Mouse (Mus musculus) activated CD4-positive, CD25-positive, alpha-beta regulatory T cell, adult 4 months (primary cell): Measurements from ENCODE around the gene Pdpk1. TPM values are rescaled to one million over a fixed set of nuclear protein-coding genes. Genes with fewer than 3 reads are reported as not detected.

Experiments used
- ATAC-seq: one replicate; pipeline ENCODE4 v1.8.0; 2017
- polyA plus RNA-seq, 2 experiments: library from polyadenylated mRNA; unstranded; fragments of 100-300 nt; shearing (Covaris generic); gene quantifications; one replicate each; pipeline ENCODE4 v1.2.1; 2017

Pdpk1 gene
- polyA plus RNA-seq, 2 experiments from 2014 or later, result 43.3 to 47.7 TPM

- ATAC-seq, result no peak
Observed at GRCm38 (mm10) chr17:24035087-24035486, 115.6 kb downstream of the Pdpk1 start.

DNA sequence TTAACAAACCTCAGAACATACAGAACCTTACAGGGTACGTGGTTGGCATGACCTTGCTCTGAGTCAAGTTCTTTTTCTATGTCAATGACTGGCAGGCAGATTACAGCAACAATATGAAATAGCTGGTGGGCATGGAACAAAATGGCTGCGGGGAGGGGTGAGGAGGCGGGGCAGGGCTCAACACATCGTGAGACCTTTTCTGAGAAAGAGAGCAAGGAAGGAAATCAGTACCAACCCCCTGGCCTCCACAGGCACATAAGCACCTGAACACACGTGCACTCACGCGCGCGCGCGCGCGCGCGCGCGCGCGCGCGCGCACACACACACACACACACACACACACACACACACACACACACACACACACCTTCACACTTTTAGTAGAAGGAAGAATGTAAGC, 120.2 kb downstream of the Pdpk1 start:
- ATAC-seq, result no peak

- ATAC-seq, result no peak
Observed at GRCm38 (mm10) chr17:24029477-24029876, 121.2 kb downstream of the Pdpk1 start.

Other genes starting within 250 kb of the Pdpk1 start
- not detected for gene Dcpp3, start 233.5 kb downstream of the Pdpk1 start, polyA plus RNA-seq
- gene Sbp, start 209.3 kb downstream of the Pdpk1 start, polyA plus RNA-seq, result not detected
- gene Sbpl, start 195.7 kb downstream of the Pdpk1 start, polyA plus RNA-seq, result not detected
- gene Prss30, start 170.4 kb downstream of the Pdpk1 start, polyA plus RNA-seq, result under 1 TPM in 1 of 2 experiments, not detected in 1; 0.73 TPM
- not detected for gene Prss22, start 152.8 kb downstream of the Pdpk1 start, polyA plus RNA-seq
- gene Prss27, start 112.8 kb downstream of the Pdpk1 start, polyA plus RNA-seq, result not detected
- 1 to 10 TPM; 5.5 to 6.4 TPM for gene Kctd5, start 77.4 kb downstream of the Pdpk1 start, polyA plus RNA-seq
- 10 to 100 TPM; 23.1 to 34.5 TPM for gene Amdhd2, start 12.8 kb upstream of the Pdpk1 start, polyA plus RNA-seq
- gene Atp6v0c, start 18.8 kb upstream of the Pdpk1 start, polyA plus RNA-seq, result 100 to 1,000 TPM; 152 to 192 TPM
- gene Tbc1d24, start 54.6 kb upstream of the Pdpk1 start, polyA plus RNA-seq, result under 1 TPM; 0.45 to 0.60 TPM
- gene Ntn3, start 58.6 kb upstream of the Pdpk1 start, polyA plus RNA-seq, result not detected
- gene Tedc2, start 69.9 kb upstream of the Pdpk1 start, polyA plus RNA-seq, result 1 to 10 TPM; 6.6 to 8.8 TPM
- gene Ccnf, start 100.6 kb upstream of the Pdpk1 start, polyA plus RNA-seq, result 10 to 100 TPM in 1 of 2 experiments, 1 to 10 TPM in 1; 9.2 to 12.3 TPM
- under 1 TPM in 1 of 2 experiments, not detected in 1; 0.21 TPM for gene Abca17, start 200.1 kb upstream of the Pdpk1 start, polyA plus RNA-seq
- 10 to 100 TPM; 15.8 to 20.0 TPM for gene Abca3, start 201.0 kb upstream of the Pdpk1 start, polyA plus RNA-seq